Mouse (Mus musculus) heart, embryonic 11.5 days (tissue): Measurements from ENCODE around the gene Nphp4. TPM values are rescaled to one million over a fixed set of nuclear protein-coding genes. Genes with fewer than 3 reads are reported as not detected.

Experiments used
- ATAC-seq: fragments of 200-750 bp; cut with Nextera tagmentation; replicated peaks from 2 replicates; pipeline ENCODE4 v1.8.0; 2017; ENCODE audit warnings: moderate library complexity; ENCODE audit not compliant: insufficient number of reproducible peaks, low FRiP score, low TSS enrichment
- H3K27ac ChIP-seq: fragments of 300-500 bp; sonication (generic); 2 replicates; pipeline ENCODE4 v1.5.1; 2014; ENCODE audit warnings: mild to moderate bottlenecking, low read depth, low read length
- H3K27me3 ChIP-seq: fragments of 300-500 bp; sonication (generic); 2 replicates; pipeline ENCODE4 v1.6.1; 2014; ENCODE audit warnings: mild to moderate bottlenecking, low read length, mixed read lengths; ENCODE audit not compliant: control insufficient read depth, insufficient read depth
- H3K36me3 ChIP-seq: fragments of 300-500 bp; sonication (generic); 2 replicates; pipeline ENCODE4 v1.6.1; 2014; ENCODE audit warnings: mild to moderate bottlenecking, low read length, moderate library complexity, mixed read lengths; ENCODE audit not compliant: control insufficient read depth, insufficient read depth
- H3K4me1 ChIP-seq: fragments of 300-500 bp; sonication (generic); 2 replicates; pipeline ENCODE4 v1.6.1; 2014; ENCODE audit warnings: low read length; ENCODE audit not compliant: control insufficient read depth, insufficient read depth
- H3K4me2 ChIP-seq: fragments of 300-500 bp; sonication (generic); 2 replicates; pipeline ENCODE4 v1.6.1; 2014; ENCODE audit warnings: mild to moderate bottlenecking, moderate library complexity
- H3K4me3 ChIP-seq: fragments of 300-500 bp; sonication (generic); 2 replicates; pipeline ENCODE4 v1.5.1; 2014; ENCODE audit warnings: low read depth, low read length
- H3K9ac ChIP-seq: fragments of 300-500 bp; sonication (generic); 2 replicates; pipeline ENCODE4 v1.6.1; 2014; ENCODE audit warnings: mild to moderate bottlenecking, low read depth, low read length, moderate library complexity
- H3K9me3 ChIP-seq: fragments of 300-500 bp; sonication (generic); replicated peaks from 2 replicates; pipeline ENCODE4 v1.6.1; 2016; ENCODE audit warnings: low read length; ENCODE audit not compliant: control insufficient read depth
- WGBS: fragments of 180-500 bp; shearing (Covaris S2); extraction: QIAGEN DNeasy Blood & Tissue Kit; methylation state at CpG from one replicate; pipeline ENCODE4 v1.1.7; 2014; ENCODE audit not compliant: insufficient replicate concordance; 5-methylcytosine and 5-hydroxymethylcytosine counted together
- polyA plus RNA-seq: library from polyadenylated mRNA; unstranded; fragments of >200 nt; fragmentation: Nextera tagmentation; extraction: Ambion mirVana; gene quantifications from 2 replicates; pipeline ENCODE4 v1.2.1, GENCODE M21; 2014

Nphp4 gene
- polyA plus RNA-seq, 1 experiment from 2014 or later = 1.9 TPM

DNA sequence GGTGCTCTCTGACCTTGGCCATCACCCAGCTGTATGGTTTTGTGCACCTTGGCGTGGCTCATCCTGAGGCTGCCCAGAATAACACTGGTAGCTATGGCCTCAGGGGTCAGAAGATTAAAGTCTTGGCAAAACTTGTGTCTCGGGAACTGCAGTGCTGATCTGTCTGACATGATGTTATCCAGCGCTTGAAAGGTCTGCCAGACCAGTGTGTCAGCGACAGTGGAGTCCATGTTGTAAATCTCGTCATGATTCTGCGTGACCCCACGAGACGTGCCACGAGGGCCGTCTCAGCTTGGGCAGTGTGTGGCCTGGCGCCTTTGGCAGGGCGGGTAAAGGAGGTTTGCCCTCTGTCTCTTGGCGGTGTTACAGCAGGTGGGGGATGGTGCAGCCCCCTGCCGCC, 13.8 kb downstream of the Nphp4 start:
- WGBS = 81% methylated on average over 14 of the region's 14 CpGs
- Histone ChIP-seq H3K4me2 (no peak overlapping the region), H3K36me3 (no peaks in the 10 kb centered on the region), H3K4me3 (no peak overlapping the region), H3K27ac (no peak overlapping the region), H3K4me1 (no peaks in the 10 kb centered on the region), H3K9ac (no peak overlapping the region), H3K9me3 (no peaks in the 10 kb centered on the region), H3K27me3 (peaks cover 1% of the 10 kb centered on the region; the same call in 1 of the 2 replicates)
- ATAC-seq = no peak

DNA sequence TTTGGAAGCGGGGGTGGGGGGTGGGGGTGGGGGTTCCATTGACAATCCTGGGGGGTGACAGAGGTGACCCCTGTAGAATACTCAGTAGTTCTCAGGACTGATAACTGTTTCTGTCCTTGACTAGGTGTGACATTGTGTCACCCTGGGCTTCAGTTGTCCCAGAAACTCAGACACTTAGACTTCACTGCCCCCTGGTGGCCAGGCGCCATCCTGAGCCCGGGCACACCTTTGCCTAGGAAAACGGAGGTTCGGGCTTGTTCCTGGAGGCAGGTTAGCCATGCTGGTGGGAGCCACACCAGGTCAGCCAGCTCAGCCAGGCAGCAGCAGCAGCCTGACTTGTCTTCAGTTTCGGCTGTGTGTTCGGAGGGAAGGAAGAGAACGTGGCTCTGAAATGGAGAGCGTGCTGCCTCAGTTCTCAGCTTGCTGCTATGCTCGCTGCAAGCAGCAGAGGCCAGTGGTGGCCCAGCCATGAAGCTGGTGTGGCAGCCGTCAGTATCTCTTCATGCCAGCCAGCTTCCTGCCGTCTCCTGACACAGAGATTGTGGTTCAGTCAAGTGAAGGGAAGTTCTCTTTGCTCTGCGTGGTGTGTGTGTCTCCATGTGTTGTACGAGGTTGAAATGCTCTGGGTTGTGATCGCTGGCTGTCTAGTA, 14.9 kb downstream of the Nphp4 start:
- H3K4me2 ChIP-seq = no peak overlapping the region
- peaks cover 2% of the 10 kb centered on the region; the same call in 1 of the 2 replicates for H3K4me1 ChIP-seq
- H3K4me3 ChIP-seq = no peak overlapping the region
- H3K9ac ChIP-seq = no peak overlapping the region
- 0 out of 2 replicates have a peak, but pooled peaks cover 1% of the 10 kb centered on the region for H3K9me3 ChIP-seq
- H3K27ac ChIP-seq = no peak overlapping the region
- WGBS = 50% methylated on average over 15 of the region's 15 CpGs
- ATAC-seq = no peak
- peaks cover 2% of the 10 kb centered on the region; the same call in 1 of the 2 replicates for H3K27me3 ChIP-seq
- no peaks in the 10 kb centered on the region for H3K36me3 ChIP-seq

DNA sequence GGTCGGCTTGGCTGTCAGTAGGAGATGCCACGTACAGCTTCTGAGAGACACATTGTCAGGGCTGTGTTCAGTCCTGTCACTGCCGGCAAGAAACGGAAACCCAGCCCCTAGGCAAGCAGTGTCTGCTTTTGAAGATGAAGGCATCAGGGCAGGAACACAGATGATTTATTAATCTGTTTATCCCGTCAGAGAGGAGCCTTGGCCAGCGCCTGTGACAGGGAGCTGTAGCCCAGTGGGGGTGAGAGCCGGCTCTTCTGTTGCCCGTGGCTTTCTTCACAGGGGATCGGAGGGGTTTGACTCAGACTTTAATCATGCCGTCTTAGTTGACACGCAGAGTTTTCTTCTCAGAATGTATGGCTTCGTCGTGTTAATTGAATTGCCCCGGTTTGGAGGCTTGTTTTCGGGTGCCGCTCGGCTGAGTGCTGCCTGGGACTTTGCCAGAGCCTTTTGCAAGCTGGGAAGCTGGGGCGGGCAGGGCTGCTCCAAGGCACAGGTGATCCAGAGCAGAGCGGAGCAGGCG, 17.9 kb downstream of the Nphp4 start:
- H3K4me3 ChIP-seq = no peak overlapping the region
- H3K9me3 ChIP-seq = peaks cover 5% of the 10 kb centered on the region; the same call in 1 of the 2 replicates
- peaks cover 4% of the 10 kb centered on the region; the same call in 1 of the 2 replicates for H3K4me1 ChIP-seq
- H3K36me3 ChIP-seq = no peaks in the 10 kb centered on the region; the same call in 1 of the 2 replicates
- no peak for ATAC-seq
- no peak overlapping the region for H3K27ac ChIP-seq
- H3K4me2 ChIP-seq = no peak overlapping the region
- WGBS = 34% methylated on average over 20 of the region's 20 CpGs
- H3K27me3 ChIP-seq = peaks cover 2% of the 10 kb centered on the region; the same call in 1 of the 2 replicates
- H3K9ac ChIP-seq = no peak overlapping the region

DNA sequence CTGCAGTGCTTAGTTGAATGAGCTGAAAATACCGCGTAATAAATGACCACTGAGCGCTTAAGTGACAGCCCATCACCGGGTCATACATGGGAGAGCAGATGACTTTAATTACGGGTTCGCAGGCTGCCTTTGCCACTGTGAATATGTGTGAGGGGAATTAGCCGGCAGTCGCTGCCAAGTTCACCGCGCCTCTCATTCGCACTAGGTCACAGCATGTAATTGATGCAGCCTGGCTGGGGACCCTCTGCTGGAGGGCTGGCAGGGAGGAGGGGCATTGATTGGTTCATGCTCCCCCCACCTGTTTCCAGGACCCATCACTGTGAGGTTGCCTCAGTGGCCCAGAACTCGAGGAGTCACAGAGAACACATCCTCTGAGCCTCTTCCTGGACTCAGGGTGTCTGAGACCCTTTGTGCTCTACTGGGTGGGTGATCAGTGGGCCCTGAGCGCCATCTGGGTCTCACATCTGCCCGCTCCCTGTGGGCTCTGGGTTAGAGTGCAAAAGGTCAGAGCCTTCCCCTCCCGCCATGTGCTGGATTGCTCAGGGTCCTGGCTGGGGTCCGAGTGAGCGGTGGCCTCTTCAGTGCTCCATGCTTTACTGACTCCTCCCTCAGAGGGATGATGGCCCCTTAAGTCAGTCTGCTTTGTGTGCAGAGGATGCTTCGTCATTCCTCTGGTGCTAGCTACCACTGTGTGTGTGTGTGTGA, 35.9 kb downstream of the Nphp4 start:
- Histone ChIP-seq H3K36me3 (peaks cover 3% of the 10 kb centered on the region), H3K4me3 (no peak overlapping the region), H3K9ac (no peak overlapping the region), H3K27me3 (no peaks in the 10 kb centered on the region), H3K4me1 (no peaks in the 10 kb centered on the region), H3K27ac (no peak overlapping the region), H3K9me3 (no peaks in the 10 kb centered on the region), H3K4me2 (no peak overlapping the region)
- no peak for ATAC-seq
- 78% methylated on average over 18 of the region's 18 CpGs for WGBS

DNA sequence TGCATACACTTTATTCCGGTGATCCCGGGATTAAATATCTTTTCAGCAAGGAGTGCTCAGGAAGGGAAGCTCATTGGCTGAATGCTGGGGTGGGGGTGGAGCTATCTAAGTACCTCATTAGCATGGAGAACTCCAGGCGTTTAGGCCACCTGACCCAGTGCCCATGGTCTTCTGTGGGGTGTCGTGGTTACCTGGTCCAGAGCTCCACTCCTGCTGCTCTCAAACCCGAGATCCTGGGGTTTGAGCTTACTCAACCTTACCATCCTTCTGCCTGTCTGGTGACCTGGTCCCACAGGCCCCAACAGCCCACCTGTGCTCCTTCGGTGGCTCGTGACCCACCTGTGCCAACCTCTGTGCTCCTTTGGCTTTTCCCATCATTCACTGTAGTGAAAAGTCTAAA, 38.4 kb downstream of the Nphp4 start:
- H3K36me3 ChIP-seq = peaks cover 3% of the 10 kb centered on the region; the same call in 1 of the 2 replicates
- H3K4me3 ChIP-seq = no peak overlapping the region
- no peaks in the 10 kb centered on the region for H3K27me3 ChIP-seq
- H3K4me2 ChIP-seq = no peak overlapping the region
- H3K9me3 ChIP-seq = no peaks in the 10 kb centered on the region
- H3K4me1 ChIP-seq = no peaks in the 10 kb centered on the region
- 67% methylated on average over 7 of the region's 7 CpGs for WGBS
- no peak overlapping the region for H3K9ac ChIP-seq
- no peak for ATAC-seq
- no peak overlapping the region for H3K27ac ChIP-seq

DNA sequence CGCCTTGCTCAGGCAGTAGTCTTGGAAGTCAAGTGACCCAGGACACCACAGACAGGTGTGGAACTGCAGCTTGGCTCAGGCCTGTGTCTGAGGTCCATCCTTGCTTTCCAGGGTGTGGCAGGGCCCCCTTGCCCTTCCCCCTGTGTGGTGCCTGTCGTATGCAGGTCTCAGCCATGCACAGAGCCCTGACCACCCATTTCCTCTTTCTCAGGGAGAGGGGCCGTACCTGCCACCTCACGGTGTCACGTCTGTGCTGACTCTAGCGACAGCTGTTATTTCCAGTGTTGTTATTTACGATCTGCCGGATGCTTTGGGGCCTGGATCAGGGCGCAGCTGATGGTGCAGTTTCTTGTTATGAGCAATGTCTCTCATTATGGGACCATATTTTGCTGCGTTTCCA, 42.6 kb downstream of the Nphp4 start:
- H3K4me1 ChIP-seq = no peaks in the 10 kb centered on the region
- no peak overlapping the region for H3K27ac ChIP-seq
- no peaks in the 10 kb centered on the region for H3K9me3 ChIP-seq
- H3K4me2 ChIP-seq = no peak overlapping the region
- WGBS = 80% methylated on average over 10 of the region's 10 CpGs
- no peak overlapping the region for H3K9ac ChIP-seq
- no peaks in the 10 kb centered on the region for H3K36me3 ChIP-seq
- ATAC-seq = 0 out of 2 replicates have a peak, but pooled peaks have one; percentile 29
- no peak overlapping the region for H3K4me3 ChIP-seq
- H3K27me3 ChIP-seq = no peaks in the 10 kb centered on the region

DNA sequence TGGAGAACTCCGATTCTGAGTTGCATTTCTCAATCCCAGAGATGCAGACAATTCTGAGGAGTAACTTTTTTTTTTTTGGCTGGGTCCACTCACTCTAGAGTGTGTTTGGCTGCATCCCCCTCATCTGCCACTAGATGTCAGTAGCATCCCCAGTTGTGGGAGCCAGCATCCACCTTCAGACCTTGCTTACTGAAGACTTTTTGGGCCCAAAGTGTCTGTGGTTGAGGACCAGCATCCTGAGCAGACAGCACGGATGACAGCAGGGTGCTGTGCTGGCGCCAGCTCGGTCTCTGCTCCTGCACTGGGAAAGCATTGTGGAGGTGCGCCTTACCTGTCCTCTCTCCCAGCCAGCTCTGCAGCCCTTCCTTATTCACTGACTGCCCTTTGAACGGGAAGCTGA, 43.6 kb downstream of the Nphp4 start:
- WGBS = 32% methylated on average over 6 of the region's 6 CpGs
- ATAC-seq = no peak
- no peaks in the 10 kb centered on the region for H3K4me1 ChIP-seq

DNA sequence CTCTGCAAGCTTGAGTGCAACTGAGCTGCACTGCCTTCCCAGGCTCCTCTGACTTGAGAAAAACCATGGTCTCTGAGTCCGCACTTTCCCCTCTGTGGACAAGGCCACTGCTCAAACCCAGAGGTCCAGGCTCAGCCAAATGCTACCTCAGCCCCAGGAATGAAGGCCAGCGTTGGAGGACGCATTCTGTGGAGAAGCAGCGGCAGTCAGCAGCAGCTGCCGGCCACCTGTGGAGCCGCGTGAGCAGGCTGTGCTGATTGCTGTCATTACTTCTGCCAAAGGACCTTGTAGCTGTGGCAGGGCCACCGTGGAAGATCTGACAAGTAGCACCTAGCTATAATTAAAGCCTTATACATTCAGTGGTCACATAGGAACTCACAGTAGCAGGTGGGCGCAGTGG, 56.4 kb downstream of the Nphp4 start:
- WGBS = 54% methylated on average over 9 of the region's 9 CpGs
- Histone ChIP-seq H3K4me3 (no peak overlapping the region), H3K9me3 (no peaks in the 10 kb centered on the region), H3K27me3 (no peaks in the 10 kb centered on the region), H3K36me3 (no peaks in the 10 kb centered on the region), H3K9ac (no peak overlapping the region), H3K4me2 (no peak overlapping the region), H3K4me1 (no peaks in the 10 kb centered on the region), H3K27ac (no peak overlapping the region)
- no peak for ATAC-seq

More for the DNA sequence above, 43.6 kb downstream of the Nphp4 start:
- Histone ChIP-seq H3K4me3 (no peak overlapping the region), H3K27me3 (no peaks in the 10 kb centered on the region), H3K4me2 (no peak overlapping the region), H3K36me3 (no peaks in the 10 kb centered on the region), H3K27ac (no peak overlapping the region), H3K9me3 (no peaks in the 10 kb centered on the region), H3K9ac (no peak overlapping the region)
